Mouse (Mus musculus) testis, adult 2 months (tissue): ENCODE data around the gene Prdm2. TPM values are rescaled to one million over a fixed set of nuclear protein-coding genes. Genes with fewer than 3 reads are reported as not detected.
A peak's percentile ranks its signal among the peaks of the same experiment; 100 is the strongest.

Source experiments
- H3K27ac ChIP-seq: fragments of 200-500 bp; 2 replicates; pipeline ENCODE4 v1.5.1; 2012; ENCODE audit warnings: low read depth, low read length; ENCODE audit not compliant: control insufficient read depth, insufficient read depth
- H3K27me3 ChIP-seq: fragments of 200-500 bp; 2 replicates; pipeline ENCODE4 v1.6.1; 2012; ENCODE audit warnings: mild to moderate bottlenecking, low read length, moderate library complexity; ENCODE audit not compliant: control insufficient read depth, insufficient read depth
- H3K36me3 ChIP-seq: fragments of 200-500 bp; 2 replicates; pipeline ENCODE4 v1.6.1; 2012; ENCODE audit warnings: mild to moderate bottlenecking, low read length; ENCODE audit not compliant: control insufficient read depth, insufficient read depth
- H3K4me1 ChIP-seq: fragments of 200-500 bp; 2 replicates; pipeline ENCODE4 v1.6.1; 2012; ENCODE audit warnings: low read length; ENCODE audit not compliant: control insufficient read depth, insufficient read depth
- H3K4me3 ChIP-seq: fragments of 200-500 bp; 2 replicates; pipeline ENCODE4 v1.5.1; 2012; ENCODE audit warnings: low read depth, mild to moderate bottlenecking, low read length, moderate library complexity, mixed read lengths; ENCODE audit not compliant: control insufficient read depth
- CTCF ChIP-seq: fragments of 200-500 bp; IDR thresholded peaks from 2 replicates; pipeline ENCODE4 v1.5.1; 2012; ENCODE audit warnings: low read depth, mild to moderate bottlenecking, inconsistent platforms, low read length, moderate library complexity; ENCODE audit not compliant: control insufficient read depth, insufficient read depth, insufficient replicate concordance
- POLR2A ChIP-seq: fragments of 200-500 bp; IDR thresholded peaks from 2 replicates; pipeline ENCODE4 v1.6.1; 2012; ENCODE audit warnings: low read depth, mild to moderate bottlenecking, inconsistent platforms, low read length, moderate library complexity; ENCODE audit not compliant: control insufficient read depth
- polyA plus RNA-seq: library from polyadenylated mRNA; depleted of rRNA; stranded (reverse); fragments of >200 nt; gene quantifications from 2 replicates; pipeline ENCODE4 v1.2.3, GENCODE M21; 2012

Prdm2 gene
- polyA plus RNA-seq, 1 experiment = 33.4 TPM

DNA sequence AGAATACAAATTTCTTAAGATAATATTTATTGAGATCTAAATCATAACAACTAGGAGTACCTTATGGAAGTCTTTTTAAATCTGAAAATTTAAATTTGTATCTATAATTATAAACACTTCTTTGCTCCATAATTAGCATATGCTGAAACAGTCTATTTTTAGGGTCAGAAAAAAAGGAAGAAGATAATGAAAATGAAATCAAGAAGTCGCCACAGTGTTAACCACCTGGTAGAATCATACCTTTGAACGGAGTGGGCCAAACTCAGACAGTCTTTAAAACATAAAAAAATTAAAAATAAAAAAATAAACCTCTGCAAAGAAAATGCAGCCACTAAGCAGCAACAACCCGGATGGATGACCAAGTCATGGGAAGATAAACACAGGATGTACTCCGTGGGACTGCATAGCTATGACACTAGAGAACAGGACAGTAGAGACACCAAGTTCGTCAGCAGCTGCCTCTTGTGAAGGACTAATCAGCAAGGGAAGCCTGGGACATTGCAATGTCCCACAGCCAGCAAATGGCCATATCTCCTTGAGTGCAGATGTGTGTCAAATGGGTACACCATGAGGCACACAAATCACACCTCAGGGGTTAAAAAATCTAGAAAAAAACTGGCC lies 24.1 kb downstream of the Prdm2 start:
- Histone ChIP-seq H3K4me3 (no peak overlapping the region), H3K36me3 (no peaks in the 10 kb centered on the region; the same call in 1 of the 2 replicates), H3K27me3 (no peaks in the 10 kb centered on the region), H3K4me1 (peaks cover 4% of the 10 kb centered on the region; the same call in 1 of the 2 replicates), H3K27ac (no peak overlapping the region)
- TF ChIP-seq POLR2A (no peak), CTCF (no peak)

- H3K4me3 ChIP-seq = no peak overlapping the region
- no peak overlapping the region for H3K27ac ChIP-seq
- no peaks in the 10 kb centered on the region; the same call in 1 of the 2 replicates for H3K36me3 ChIP-seq
- TF ChIP-seq POLR2A = no peak
- no peaks in the 10 kb centered on the region for H3K27me3 ChIP-seq
- peaks cover 4% of the 10 kb centered on the region; the same call in 1 of the 2 replicates for H3K4me1 ChIP-seq
Measured at GRCm38 (mm10) chr4:143186066-143186465, 26.7 kb downstream of the Prdm2 start.

- H3K27ac ChIP-seq = no peak overlapping the region
- peak overlapping the region; percentile 8 for H3K4me3 ChIP-seq
- H3K4me1 ChIP-seq = peaks cover 2% of the 10 kb centered on the region; the same call in 1 of the 2 replicates
- no peak for TF ChIP-seq POLR2A
- TF ChIP-seq CTCF = no peak
- H3K27me3 ChIP-seq = no peaks in the 10 kb centered on the region
- peaks cover 2% of the 10 kb centered on the region for H3K36me3 ChIP-seq
Measured at GRCm38 (mm10) chr4:143185496-143185895, 27.3 kb downstream of the Prdm2 start.

GRCm38 (mm10) chr4:143183141-143183540 lies 29.7 kb downstream of the Prdm2 start:
- no peak overlapping the region for H3K27ac ChIP-seq
- TF ChIP-seq CTCF (no peak), POLR2A (no peak)
- no peaks in the 10 kb centered on the region for H3K27me3 ChIP-seq
- H3K36me3 ChIP-seq = peaks cover 2% of the 10 kb centered on the region
- H3K4me1 ChIP-seq = peaks cover 2% of the 10 kb centered on the region; the same call in 1 of the 2 replicates
- no peak overlapping the region for H3K4me3 ChIP-seq

GRCm38 (mm10) chr4:143180731-143181130 lies 32.1 kb downstream of the Prdm2 start:
- Histone ChIP-seq H3K36me3 (peaks cover 2% of the 10 kb centered on the region), H3K4me3 (no peak overlapping the region), H3K4me1 (no peaks in the 10 kb centered on the region), H3K27me3 (no peaks in the 10 kb centered on the region), H3K27ac (no peak overlapping the region)
- no peak for TF ChIP-seq POLR2A

DNA sequence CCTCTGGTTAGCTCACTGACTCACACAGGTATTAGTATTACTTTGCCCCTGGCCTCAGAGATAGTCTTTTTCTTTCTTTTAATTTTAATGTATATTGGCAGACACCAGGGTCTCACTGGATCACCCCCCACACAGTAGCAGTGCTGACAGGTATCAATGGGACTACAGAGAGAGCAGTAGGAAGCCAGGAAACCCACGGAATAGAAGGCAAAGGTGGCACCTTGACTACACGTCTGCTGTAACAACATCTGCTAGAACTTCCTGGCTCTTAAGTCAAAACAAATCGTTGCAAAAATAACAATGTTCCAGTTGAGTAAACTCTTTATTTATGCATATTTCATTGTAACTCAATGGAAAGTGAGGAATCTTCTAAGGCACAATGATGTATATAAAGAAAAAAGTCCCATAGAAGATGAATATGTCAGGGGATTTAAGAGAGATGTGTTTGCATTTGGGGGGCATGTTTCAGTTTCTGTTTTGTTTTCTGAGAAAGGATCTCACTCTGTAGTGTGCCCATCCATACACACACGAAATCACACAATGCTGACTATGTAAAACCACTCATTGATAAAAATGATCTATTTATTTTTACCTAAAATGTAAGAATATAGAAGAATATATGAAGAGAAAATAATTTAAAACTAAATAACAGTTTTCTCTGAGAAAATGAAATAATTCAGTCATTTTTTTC lies 41.0 kb downstream of the Prdm2 start:
- Histone ChIP-seq H3K4me1 (peaks cover 2% of the 10 kb centered on the region; the same call in 1 of the 2 replicates), H3K36me3 (no peaks in the 10 kb centered on the region; the same call in none of the 2 replicates), H3K27ac (no peak overlapping the region), H3K4me3 (no peak overlapping the region), H3K27me3 (no peaks in the 10 kb centered on the region)
- TF ChIP-seq CTCF (no peak), POLR2A (no peak)

- TF ChIP-seq POLR2A = no peak
- no peak for TF ChIP-seq CTCF
- no peak overlapping the region for H3K4me3 ChIP-seq
- no peaks in the 10 kb centered on the region; the same call in none of the 2 replicates for H3K36me3 ChIP-seq
- no peak overlapping the region for H3K27ac ChIP-seq
- peaks cover 2% of the 10 kb centered on the region; the same call in 1 of the 2 replicates for H3K4me1 ChIP-seq
- no peaks in the 10 kb centered on the region for H3K27me3 ChIP-seq
Measured at GRCm38 (mm10) chr4:143170290-143170689, 42.5 kb downstream of the Prdm2 start.

DNA sequence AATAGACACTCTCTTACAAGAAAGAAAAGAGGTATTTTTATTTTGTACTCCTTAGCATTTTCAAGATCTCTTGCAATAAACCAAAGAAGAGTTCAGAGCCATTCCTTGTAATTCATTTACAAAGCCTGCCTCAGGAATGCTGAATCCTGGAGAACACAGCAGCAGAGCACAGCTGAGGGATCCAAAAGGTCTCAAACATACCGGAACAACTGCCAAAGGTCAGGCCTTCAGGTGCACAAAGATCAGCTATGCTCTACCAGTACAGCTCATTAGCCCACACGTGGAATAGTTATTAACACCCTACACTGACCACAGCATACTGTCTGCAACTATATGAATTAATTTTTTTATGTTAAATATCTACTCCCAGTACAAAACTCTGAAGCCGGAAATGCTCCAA lies 44.7 kb downstream of the Prdm2 start:
- Histone ChIP-seq H3K36me3 (no peaks in the 10 kb centered on the region; the same call in none of the 2 replicates), H3K4me3 (no peak overlapping the region), H3K4me1 (peaks cover 2% of the 10 kb centered on the region; the same call in 1 of the 2 replicates), H3K27ac (no peak overlapping the region), H3K27me3 (no peaks in the 10 kb centered on the region)
- TF ChIP-seq CTCF = no peak
- TF ChIP-seq POLR2A = no peak
